Mouse (Mus musculus) left cerebral cortex, adult 8-10 months (tissue): ENCODE data around the gene Plcl1. TPM values are rescaled to one million over a fixed set of nuclear protein-coding genes. Genes with fewer than 3 reads are reported as not detected.

ENCODE experiments used
- DNase-seq, 2 experiments: peaks; one replicate each; pipeline ENCODE4 v3.0.0; 2022; ENCODE audit warnings: low spot score in 2 of 2
- total RNA-seq, 4 experiments: library from RNA; stranded (reverse); gene quantifications; 2 replicates each; pipeline ENCODE4 v1.2.4; 2022

Gene Plcl1
- total RNA-seq, 4 experiments from 2014 or later: 24.3 to 28.5 (median 27.0) TPM

DNA sequence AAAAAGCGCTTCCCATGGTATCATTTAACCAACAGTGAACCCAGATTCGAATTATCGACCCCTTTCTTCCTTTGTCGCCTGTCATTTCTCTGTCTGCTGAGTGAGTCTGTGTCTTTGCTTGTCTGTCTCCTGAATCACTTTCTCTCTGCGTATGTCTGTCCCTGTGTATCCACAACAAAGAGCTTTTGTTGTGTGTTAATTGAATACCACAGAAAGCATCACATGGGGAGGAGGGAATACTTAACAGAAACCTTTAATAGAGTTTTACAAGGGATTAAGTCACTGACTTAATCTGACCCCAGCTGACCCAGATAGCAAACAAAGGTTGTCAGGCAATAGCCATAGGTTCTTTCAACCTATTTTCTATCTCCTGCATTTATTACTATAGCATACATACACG is 295.0 kb downstream of the Plcl1 start:
- no peak for DNase-seq

DNA sequence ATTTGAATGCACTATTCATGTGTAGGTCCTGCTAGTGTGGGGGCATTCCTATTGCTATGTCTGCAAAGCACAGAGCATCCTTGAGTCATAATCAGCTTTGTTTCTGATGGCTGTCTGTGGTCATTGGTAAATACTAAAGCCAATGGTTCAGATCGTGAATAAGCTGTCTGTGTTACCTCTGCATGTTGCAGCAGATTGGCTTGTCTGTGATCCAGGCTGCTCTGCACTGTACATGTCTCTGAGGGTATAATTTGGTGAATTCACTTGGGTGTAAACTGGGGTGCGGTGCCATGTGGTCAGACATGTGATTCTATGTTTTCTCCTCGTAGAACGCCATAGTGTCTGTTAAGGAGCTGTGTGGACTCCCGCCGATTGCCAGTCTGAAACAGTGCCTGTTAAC is 295.9 kb downstream of the Plcl1 start:
- DNase-seq: no peak

DNA sequence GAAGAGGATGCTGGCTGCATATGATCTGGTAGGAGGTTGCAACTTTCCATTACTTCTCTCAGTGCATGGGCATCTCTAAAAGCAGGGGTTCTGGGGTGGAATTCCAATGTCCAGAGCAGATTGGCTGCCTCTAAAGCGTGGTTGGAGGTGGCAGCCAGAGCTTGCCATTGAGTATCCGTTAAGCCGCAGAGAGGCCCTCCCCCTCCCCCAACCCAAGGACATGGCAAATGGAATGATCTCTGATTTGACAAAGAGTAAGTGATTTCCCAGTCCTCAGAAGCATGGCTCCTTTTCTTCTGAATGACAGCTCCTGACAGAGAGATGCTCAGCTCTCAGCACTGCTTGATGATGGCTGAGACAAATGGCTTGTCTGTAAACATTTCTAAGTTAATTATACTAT is 296.4 kb downstream of the Plcl1 start:
- DNase-seq: no peak

DNA sequence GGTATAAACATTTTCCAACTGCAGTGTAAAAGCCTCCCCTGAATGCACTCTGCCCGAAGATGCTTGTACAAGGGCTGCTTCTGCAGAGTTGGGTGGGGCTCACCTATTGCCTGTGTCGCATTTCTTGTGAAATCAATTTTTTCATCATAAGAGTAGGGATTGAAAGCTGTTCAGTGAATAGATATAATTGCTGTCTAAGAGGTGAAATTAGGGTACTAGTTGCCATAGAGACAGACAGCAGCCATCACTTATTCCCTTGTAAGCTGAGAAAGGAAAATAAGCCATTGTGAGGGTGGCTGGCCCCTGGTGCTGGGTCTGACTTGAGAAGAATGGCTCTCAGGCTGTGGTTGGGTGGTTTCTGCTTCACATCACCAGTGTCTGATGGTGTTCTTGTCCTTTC is 299.0 kb downstream of the Plcl1 start:
- no peak for DNase-seq

DNA sequence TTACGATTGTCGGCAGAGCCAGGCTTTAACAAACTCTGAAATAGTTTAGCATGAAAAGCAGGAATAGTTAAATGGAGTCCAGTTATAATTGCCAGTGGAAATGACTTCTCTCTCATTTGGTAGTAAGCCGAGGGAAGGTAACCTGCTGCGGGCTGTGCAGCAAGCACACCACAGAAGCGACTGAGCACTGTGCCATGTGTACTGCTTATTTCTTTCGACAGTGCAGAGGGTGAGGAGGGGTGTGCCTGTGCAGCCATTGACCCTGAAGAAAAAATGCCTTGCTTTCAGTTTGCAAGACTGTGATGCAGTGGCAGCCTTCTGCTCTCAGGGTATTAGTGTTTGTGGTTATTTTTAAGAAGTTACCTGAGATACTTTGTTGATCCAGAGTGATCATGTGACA is 299.5 kb downstream of the Plcl1 start:
- no peak for DNase-seq

DNA sequence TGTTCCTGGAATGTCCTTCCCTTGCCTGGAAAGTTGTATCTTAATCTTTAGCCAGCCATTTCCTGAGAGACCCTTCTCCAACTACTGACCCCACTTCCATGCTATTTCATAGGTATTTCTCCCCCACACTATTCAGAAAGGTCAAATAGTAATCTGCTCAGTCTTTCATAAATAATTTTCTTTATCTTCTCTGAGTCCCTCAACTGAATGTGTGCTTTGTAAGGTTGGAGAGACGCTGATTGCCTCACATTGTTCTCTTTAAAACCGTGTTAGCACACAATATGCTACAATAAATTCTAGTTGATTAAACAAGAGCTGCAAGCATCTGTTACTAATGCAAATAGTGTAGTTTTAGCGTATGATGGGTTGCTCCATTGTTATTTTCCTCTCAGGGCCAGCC is 300.0 kb downstream of the Plcl1 start:
- DNase-seq: no peak

DNA sequence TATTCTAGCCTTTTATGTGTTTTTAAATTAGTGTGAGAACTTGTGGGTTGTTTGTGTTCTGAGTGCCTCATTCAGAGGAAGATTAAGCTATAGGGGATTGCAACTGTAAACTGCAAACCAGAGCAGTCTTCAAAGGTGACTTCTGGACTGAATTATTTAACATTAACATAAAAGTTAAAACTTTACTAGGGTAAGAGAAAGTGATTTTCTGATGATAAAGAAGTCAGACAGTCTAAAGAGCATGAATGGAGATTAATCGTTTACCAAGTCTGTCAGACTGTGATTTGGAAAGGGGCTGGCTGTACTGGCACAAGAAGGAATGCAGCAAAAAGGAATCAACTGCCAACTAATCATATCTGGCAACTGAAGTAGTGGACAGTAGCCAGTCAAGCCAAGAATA is 301.2 kb downstream of the Plcl1 start:
- no peak for DNase-seq

DNA sequence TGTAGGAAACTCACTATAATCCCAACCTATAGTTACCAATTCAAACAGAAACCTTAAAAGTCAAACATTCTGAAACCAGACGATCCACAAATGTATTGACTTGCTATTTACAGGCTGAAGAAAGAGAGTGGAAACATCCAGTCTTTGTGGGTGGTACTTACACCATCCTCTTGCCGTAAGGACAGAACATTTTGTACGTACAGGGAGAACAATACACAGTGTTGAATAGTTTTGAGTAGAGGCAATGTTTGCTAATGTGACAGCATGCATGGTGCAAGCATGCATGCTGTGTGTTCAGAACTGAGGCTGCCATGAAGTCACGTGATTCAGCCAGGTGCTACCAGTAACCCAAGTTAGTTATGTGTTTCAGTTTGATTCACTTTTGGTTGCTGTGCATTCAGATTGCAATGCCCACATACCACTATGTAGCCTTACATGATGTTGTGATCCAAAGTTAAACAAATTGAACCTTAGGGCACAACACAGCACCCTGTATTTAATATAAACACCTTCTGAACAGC is 311.6 kb downstream of the Plcl1 start:
- DNase-seq: no peak

DNA sequence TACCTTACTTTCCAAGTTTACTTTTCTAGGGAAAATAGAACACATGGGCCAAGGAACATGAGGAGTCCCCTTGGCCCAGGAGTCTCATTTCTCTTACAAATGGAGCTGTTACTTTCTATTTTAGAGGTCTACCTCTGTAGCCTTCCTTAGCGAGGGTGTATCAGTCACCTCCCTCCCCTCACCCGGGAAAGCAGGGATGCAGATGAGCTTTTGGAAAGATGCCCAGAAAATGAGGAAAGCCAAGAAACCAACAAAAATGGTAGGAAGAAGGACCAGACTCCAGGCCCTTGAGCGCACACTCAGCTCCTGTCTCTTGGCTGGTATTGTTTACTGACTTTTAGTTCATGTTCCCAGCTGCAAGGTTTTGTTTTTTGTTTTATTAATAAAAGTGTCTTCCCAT is 319.7 kb downstream of the Plcl1 start:
- DNase-seq: no peak

DNA sequence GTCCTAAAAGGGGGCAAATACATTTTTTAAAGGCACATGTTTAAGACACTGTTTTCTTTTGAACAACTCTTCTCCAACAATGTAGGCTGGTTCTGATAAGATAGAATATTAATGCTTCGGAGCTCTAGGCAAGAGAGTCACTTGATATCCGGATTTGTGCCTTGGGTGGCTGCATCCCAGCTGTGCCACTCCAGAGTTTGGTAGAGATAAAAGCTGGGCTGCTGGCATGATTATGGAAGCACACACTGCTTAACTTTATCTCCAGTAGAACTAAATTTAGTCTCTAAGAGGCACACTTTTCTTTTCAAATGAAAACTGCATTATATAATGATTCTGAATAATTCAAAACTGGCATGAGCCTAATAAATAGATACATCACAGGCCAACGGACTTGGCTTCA is 323.6 kb downstream of the Plcl1 start:
- no peak for DNase-seq

DNA sequence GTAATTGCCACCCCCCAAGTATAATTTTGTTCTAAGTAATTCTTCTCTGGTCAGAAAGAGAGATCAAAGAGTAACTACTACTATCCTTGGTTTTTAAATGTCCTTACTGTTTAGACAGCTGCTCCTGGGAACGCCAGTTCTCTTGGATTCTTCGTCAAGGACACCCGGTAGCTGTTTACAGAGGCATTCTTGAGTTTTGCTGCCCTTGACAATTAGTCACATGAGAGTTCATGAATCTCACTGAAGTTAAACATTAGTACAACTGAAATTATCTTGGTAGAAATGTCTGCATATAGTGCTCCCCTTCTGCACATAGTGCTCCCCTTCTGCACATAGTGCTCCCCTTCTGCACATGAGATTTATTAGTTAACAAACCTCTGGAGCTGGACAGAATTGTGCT is 327.2 kb downstream of the Plcl1 start:
- no peak for DNase-seq

DNA sequence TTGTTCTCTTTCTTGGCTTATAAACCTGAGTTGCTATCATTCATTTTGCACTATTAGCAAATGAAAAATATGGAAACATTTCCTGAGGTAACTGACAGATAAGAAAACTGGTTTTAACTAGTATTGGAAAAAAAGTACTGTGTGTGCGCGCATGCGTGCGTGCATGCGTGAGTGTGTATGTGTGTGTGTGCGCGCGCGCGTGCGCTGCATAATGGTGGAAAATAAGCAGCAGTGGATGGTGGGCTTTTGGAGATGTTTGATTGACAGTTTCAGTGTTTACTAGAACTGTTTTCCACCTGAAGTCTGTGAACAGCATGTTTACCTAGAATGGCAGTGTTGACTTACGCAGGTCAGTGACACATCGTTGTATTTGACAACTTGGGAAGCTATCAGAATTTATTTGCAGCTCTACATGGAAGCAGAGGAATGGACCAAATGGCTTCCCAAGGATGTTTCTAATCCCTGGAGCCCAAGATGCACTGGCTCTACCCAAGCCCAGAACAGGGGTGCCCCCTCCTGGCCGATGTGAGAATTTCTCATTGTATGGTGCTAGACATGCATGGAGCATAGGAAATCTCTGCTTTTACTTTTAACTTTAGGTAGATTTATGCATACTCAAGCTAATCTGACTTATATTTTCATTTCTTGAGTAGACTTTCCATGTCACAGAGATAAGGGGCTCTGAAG is 330.5 kb downstream of the Plcl1 start:
- peak; percentile 35 to 83 for DNase-seq

DNA sequence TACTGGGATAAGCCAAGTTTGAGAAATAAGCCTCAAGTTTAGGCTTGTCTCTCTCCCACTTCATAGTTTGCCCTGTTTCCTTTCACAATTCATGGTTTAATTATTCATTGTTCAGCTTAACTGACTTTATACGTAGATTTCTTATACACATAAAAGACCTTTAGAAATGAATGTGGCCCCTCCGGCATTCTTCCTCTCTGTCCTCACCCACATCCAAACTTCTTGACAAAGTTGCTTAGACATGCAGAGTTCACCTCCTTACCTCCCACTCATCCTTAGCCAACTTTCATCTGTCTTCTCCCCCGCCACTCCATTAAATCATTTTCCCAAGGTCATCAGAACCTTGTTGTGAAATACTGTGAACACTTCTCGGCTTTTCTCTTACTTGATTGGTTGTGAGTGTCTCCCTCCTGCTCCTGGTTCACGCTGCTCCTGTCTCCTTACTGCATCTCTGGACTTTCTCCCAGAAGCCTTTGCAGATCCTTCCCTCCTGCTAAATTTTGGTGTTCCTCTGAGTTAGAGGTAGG is 331.1 kb downstream of the Plcl1 start:
- no peak for DNase-seq

DNA sequence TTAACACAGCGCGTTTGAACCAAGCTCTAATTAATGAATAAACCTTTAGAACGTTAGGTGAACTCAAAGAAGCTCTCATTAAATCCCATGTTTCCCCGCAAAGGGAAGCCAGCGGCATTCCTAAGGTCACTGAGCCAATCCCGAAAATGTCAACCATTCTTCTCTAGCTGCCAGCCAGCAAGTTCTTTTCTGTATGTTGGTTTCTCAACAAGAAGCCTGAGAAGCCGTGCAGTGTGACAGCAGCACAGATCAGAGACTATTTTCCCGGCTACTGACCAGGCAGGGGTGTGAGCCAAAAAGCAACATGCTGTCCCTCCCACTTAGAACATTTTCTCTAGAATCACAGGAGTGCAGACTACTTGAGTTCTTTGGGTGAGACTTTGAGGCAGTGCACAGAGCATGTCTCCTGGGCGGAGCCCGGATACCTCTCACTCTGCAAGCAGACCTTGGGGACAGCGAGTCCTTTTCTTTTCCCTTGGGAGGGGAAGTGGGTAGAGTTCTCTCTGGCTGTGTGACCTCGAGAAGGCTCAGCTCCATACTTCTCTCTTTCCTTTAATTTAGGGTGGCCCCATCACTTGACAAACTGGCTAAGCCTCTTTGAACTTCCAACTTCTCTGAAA is 333.1 kb downstream of the Plcl1 start:
- no peak for DNase-seq

DNA sequence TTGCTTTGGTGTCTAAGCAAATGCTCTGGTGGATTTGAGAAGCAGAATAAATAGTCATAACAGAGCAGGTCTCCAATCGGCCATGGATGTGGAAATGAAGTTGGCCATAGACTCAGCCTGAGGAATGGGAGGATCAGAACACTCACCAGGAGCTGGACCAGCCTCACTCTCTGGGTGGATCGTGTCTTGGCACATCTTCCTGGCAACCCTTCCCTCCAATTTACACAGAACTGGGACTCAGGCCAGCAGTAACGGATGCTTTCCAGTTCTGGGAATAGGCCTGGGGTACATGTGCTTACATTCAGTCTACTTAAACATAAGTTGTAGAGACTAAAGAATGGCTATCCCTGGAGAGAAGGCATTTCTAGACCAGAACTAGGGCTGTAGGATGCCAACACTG is 336.2 kb downstream of the Plcl1 start:
- DNase-seq: peak in 1 of 2 experiments; percentile 30

DNA sequence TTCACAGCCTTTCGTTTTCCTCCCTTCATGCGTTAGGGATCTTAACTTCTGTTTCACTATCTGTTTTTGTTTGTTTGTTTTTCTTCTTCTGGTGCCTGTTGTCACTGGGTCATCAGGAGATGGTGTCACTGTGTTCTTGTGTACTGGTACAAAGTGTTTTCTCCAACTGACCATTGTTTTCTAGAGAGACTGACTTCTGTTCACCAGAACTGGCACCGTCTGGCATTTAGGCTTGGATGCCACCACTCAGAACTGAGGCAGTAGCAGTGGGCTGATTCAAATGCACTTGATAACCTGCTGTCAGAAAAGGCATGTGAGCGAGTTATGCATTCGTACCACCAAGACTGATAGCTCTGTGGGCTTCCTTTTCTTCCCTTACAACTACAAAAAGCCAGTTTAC is 342.8 kb downstream of the Plcl1 start:
- DNase-seq: peak in 1 of 2 experiments; percentile 24

DNA sequence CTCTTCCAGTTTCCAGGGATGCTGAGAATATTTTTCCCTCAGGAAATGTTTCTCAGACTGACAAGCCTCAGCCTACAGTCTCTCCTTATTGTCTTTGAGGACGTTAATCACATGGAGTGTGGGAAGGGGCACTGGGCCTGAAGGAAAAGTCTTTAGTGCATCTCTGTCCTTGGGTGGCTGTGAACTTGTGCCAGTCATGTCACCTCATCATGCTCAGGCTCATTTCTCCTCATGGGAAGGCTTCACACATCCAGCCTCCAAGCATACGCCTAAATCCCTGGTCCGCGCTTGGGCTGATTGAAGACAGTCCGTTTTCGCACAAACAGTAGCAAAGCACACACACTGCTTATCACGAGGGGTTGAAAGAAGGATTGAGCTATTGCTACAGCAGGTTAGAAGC is 344.0 kb downstream of the Plcl1 start:
- DNase-seq: no peak

DNA sequence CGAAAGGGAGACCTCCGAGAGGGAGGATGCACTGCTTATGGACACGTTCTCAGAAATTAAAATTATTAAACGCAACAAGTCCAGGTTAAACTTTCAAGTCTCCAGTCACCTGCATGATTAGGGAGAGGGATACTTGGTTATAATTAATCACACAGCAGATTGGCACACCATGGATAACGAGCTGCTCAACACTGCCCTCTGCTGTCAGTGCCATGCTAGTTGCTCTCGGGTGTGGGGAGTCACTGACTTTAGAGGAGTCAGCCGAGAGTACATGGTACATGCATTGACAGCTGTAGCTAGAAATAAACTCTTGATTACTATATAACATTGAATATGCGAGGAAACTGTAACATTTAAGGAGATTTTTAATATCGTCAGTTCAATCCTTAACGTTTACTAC is 350.0 kb downstream of the Plcl1 start:
- DNase-seq: no peak

DNA sequence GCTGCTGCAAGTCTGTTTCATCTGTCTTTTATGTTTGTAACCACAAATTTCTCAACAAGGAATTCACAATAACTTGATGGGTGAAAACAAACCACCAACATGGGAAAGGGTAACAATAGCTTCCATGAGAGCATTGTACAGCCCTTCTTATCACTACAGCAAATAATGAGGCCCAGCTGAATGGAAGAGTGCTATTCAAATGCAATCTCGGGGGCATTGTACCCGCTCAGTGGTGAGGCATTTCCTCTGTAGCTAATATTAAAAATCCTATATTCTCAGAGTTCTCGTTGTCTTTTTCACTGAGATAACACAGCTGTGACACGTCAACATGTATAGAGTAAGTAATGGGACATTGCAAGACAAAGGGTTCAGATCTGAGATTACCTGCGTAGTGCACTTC is 356.6 kb downstream of the Plcl1 start:
- no peak for DNase-seq

DNA sequence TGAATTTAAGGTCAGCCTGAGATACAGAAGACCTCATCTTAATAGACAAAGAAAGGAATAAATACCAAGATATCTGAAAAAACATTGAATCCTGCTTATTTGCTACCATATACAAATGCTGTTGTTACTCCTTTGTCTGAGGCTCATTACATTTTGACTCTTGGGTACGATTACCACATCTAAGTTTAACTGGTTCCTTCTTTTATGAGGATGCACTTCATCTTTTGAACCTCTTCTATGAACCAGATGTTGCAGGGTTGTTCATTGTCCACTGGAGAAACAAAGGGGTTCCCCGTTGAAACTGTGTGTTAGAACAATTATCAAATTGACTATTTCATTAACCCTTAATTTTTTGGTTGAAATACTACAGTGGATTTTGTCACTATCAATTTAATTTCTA is 357.4 kb downstream of the Plcl1 start:
- DNase-seq: no peak

DNA sequence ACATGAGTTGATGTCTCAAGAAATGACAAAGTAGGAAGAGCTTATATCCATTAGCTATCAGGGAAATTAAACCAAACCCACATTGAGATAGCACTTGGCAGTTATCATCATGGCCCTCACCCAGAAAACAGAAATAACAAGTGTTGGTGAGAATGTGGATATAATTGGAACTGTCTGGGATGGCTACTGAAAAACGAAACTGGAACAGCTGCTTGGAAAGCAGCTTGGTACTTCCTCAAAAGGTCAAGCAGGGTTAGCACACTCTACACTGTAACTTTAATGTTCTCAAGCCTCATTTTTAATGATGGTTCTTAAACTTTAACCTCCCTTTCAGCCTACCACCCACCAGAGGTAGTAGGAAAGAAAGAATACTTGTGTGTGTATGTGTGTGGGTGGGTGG is 361.0 kb downstream of the Plcl1 start:
- DNase-seq: no peak

DNA sequence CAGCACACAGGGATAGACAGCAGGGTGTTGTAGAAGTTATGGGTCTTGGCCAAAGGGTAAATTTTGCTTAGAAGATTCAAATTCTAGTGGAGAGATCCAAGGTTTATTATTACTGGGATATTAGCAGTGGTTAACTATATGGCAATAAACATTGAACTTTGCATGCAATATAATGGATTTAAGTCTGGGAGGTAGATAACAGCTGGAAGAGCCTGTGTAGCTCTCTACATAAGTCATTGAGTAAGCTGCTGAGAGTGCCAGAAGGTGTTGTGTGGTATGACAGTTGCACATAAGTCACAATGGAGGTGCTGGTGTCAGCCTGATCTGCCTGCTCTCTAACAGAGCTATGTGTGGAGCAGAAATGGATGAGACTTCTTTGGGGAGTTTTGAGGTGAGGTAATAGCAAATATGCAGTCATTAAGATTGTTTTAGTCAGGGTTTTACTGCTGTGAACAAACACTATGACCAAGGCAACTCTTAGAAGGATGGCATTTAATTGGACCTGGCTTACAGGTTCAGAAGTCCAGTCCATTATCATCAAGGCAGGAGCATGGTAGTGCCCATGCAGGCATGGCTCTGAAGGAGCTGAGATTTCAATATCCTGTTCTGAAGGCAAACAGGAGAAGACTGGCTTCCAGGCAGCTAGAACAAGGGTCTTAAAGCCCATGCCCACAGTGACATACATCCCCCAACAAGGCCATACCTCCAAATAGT is 364.5 kb downstream of the Plcl1 start:
- DNase-seq: no peak
